13 mouse cellular contexts compared by ENCODE assay signal in the genomic region with DNA sequence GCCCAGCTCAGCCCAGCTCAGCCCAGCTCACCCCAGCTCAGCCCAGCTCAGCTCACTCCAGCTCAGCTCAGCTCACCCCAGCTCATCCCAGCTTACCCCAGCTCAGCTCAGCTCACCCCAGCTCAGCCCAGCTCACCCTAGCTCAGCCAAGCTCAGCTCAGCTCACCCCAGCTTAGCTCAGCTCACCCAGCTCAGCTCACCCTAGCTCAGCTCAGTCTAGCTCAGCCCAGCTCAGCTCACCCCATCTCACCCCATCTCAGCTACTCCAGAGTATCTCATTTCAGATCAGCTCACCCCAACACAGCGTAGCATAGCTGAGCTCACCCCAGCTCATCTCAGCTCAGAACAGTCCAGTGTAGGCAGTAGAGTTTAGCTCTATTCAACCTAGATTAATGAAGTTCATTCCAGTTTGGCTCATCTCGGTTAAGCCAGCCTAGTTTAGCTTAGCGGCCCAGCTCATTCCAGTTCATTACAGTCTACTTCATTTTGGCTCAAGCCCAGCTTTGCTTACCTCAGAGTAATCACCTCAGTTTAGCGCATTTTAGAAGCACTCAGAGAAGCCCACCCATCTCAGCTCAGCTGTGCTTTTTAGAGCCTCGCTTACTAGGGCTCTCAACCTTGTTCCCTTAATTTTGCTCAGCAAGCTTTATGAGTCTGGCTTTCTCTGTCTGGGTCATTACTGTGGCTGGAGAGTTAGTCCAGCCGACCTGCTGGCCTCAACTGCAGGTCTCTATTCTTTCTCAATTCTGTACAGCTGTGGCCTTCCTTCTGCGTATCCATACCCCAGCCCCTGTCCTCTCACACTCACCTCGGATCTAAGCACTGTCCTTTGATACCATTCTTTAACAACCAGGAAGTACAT.
DNase-seq lines count a peak whose midpoint lies in the region; TF ChIP-seq lines count a peak whose summit lies in the region.
"Had no signal": no experiment of that assay in that cellular context is flagged by ENCODE, and none has a peak within 500 bp of the region (broad histone marks: within the 10 kb centered on the region; RNA-seq: fewer than 3 reads in every experiment).

No protein-coding gene starts in this region.

- no peak overlapping the region for H3K27ac ChIP-seq in heart, adult 2 months
- H3K27ac ChIP-seq in small intestine, adult 2 months (ENCODE audit: insufficient read depth, low read depth, low read length) = peak overlapping the region; percentile 67
- H3K27ac ChIP-seq: hindbrain, embryonic 12.5 days; kidney, postnatal 0 days; lung, embryonic 15.5 days had no signal

- WGBS in heart, adult 2 months = 74% methylated on average over 8 of the region's 8 CpGs
- WGBS in small intestine, adult 2 months = 65% methylated on average over 8 of the region's 8 CpGs

- no peak for TF ChIP-seq CTCF in heart, adult 2 months (IDR thresholded peaks at IDR 0.05)
- TF ChIP-seq CTCF in small intestine, adult 2 months (IDR thresholded peaks at IDR 0.05; ENCODE audit: extremely low read depth, insufficient read length, insufficient replicate concordance, low read depth, low read length) = no peak

- H3K4me1 ChIP-seq in heart, adult 2 months (ENCODE audit: control insufficient read depth, insufficient read depth, low read length) = no peaks in the 10 kb centered on the region
- H3K4me1 ChIP-seq in small intestine, adult 2 months (ENCODE audit: control insufficient read depth, insufficient read depth, insufficient read length, low read length) = no peaks in the 10 kb centered on the region
- H3K4me1 ChIP-seq: hindbrain, embryonic 12.5 days; lung, embryonic 15.5 days had no signal

- H3K9ac ChIP-seq in heart, adult 2 months (ENCODE audit: low read depth, low read length) = peak overlapping the region; percentile 49
- H3K9ac ChIP-seq: hindbrain, embryonic 12.5 days; lung, embryonic 15.5 days had no signal

- TF ChIP-seq POLR2A in heart, adult 2 months (IDR thresholded peaks at IDR 0.05; ENCODE audit: insufficient read depth, low read depth, low read length) = no peak
- TF ChIP-seq POLR2A in small intestine, adult 2 months (IDR thresholded peaks at IDR 0.05; ENCODE audit: low read depth, low read length) = no peak

- H3K79me2 ChIP-seq in heart, adult 2 months (replicated peaks; ENCODE audit: control insufficient read depth, insufficient read depth, low read length) = no peaks in the 10 kb centered on the region

- H3K36me3 ChIP-seq in heart, adult 2 months (ENCODE audit: control insufficient read depth, insufficient read depth, low read length) = no peaks in the 10 kb centered on the region
- H3K36me3 ChIP-seq in small intestine, adult 2 months (ENCODE audit: control insufficient read depth, insufficient read depth, low read length) = no peaks in the 10 kb centered on the region
- H3K36me3 ChIP-seq: hindbrain, embryonic 12.5 days; lung, embryonic 15.5 days had no signal

- TF ChIP-seq EP300 in heart, adult 2 months (IDR thresholded peaks at IDR 0.05; ENCODE audit: insufficient read depth, low read depth, low read length) = no peak

- intact Hi-C loops in heart, adult 2 months (cut with DNase I) = no loop called here
- intact Hi-C loops in heart, postnatal 36 days (cut with DNase I) = no loop called here

- H3K4me3 ChIP-seq in heart, adult 2 months = no peak overlapping the region
- peak overlapping the region; percentile 54 for H3K4me3 ChIP-seq in small intestine, adult 2 months (ENCODE audit: low read depth, low read length)
- H3K4me3 ChIP-seq: hindbrain, embryonic 12.5 days; lung, embryonic 15.5 days had no signal

- no peak for DNase-seq in heart, adult 2 months
- no peak for DNase-seq in heart, postnatal 36 days
- peak; percentile 27 for DNase-seq in T-cell, adult 2 months (ENCODE audit: low spot score)
- DNase-seq in induced T-regulatory cell, adult 2 months (ENCODE audit: low read depth) = peak; percentile 60
- no peak for DNase-seq in adipocyte (ENCODE audit: low spot score)
- DNase-seq in urinary bladder, postnatal 25 days (ENCODE audit: low spot score) = no peak
- no peak for DNase-seq in embryo, embryonic 10 days (ENCODE audit: low spot score)
- DNase-seq: cerebellum, postnatal 14 days; gastrocnemius, postnatal 25 days had no signal

- H3K27me3 ChIP-seq in heart, adult 2 months (ENCODE audit: control insufficient read depth, insufficient read depth, low read length) = no peaks in the 10 kb centered on the region
- no peaks in the 10 kb centered on the region for H3K27me3 ChIP-seq in small intestine, adult 2 months (ENCODE audit: control insufficient read depth, insufficient read depth, low read length)
- H3K27me3 ChIP-seq: hindbrain, embryonic 12.5 days; lung, embryonic 15.5 days had no signal

Comparison
In these comparisons a context has a peak if more than half of its experiments do, and no peak if none do; other contexts are left out.
1. DNase-seq: peak in T-cell, adult 2 months (single experiment) and induced T-regulatory cell, adult 2 months (single experiment); none in heart, adult 2 months (0 of 2), heart, postnatal 36 days (0 of 2), adipocyte (single experiment), urinary bladder, postnatal 25 days (single experiment) and embryo, embryonic 10 days (single experiment).